ENCODE assay signal across 8 mouse cellular contexts in the genomic region with DNA sequence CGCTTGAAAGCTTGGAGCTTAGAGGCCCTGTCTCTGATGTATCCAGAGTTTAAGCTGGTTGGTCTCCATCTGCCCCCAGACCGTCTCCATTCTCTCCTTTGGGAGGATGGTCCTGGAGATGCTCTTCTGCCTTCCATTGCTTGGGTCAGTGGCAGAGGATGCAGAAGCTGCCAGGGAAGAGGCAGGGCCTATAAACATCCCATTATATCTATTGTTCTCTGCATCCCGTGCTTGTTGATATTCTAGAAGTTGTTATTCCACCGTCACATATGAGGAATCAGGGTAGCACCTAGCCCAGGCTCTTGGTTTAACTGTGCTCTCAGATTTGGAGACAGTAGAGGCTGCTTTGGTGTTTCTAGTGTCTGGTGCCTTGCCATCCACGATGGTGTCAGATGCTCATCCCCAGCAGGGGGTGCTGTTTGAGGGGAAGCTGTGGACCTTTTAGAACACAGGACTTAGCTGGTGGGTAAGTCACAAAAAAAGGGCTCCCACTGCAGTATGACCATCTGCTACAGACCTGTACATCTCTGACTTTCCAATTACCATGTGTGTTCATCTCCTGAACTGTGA. TPM values are rescaled to one million over a fixed set of nuclear protein-coding genes. Genes with fewer than 3 reads are reported as not detected.
DNase-seq lines count a peak whose midpoint lies in the region; ATAC-seq lines count a peak whose summit lies in the region.
"Had no signal": no experiment of that assay in that cellular context is flagged by ENCODE, and none has a peak within 500 bp of the region (broad histone marks: within the 10 kb centered on the region; RNA-seq: fewer than 3 reads in every experiment).

No protein-coding gene starts in this region.

- H3K9ac ChIP-seq in liver, embryonic 12.5 days, result no peak overlapping the region
- no peak overlapping the region for H3K9ac ChIP-seq in lung, embryonic 15.5 days
- H3K9ac ChIP-seq: neural tube, embryonic 13.5 days had no signal

- DNase-seq in liver, result peak; percentile 23
- DNase-seq in testis, postnatal 10 days (ENCODE audit: low spot score), result peak; percentile 55
- DNase-seq in cerebellum, postnatal 36 days, result no peak

- no peaks in the 10 kb centered on the region for H3K27me3 ChIP-seq in liver, embryonic 12.5 days (replicated peaks)
- H3K27me3 ChIP-seq in lung, embryonic 15.5 days, result no peaks in the 10 kb centered on the region
- H3K27me3 ChIP-seq: neural tube, embryonic 13.5 days had no signal

- H3K4me1 ChIP-seq in liver, embryonic 12.5 days, result no peaks in the 10 kb centered on the region; the same call in 1 of the 2 replicates
- peaks cover 13% of the 10 kb centered on the region for H3K4me1 ChIP-seq in lung, embryonic 15.5 days

- H3K4me2 ChIP-seq in liver, embryonic 12.5 days, result no peak overlapping the region
- no peak overlapping the region for H3K4me2 ChIP-seq in lung, embryonic 15.5 days
- H3K4me2 ChIP-seq: neural tube, embryonic 13.5 days had no signal

- WGBS in liver, embryonic 12.5 days (ENCODE audit: insufficient replicate concordance), result 54% methylated on average over 5 of the region's 5 CpGs
- 73% methylated on average over 5 of the region's 5 CpGs for WGBS in lung, embryonic 15.5 days

- no peak for ATAC-seq in liver, embryonic 12.5 days
- peak; percentile 34; the same call in 1 of the 2 replicates for ATAC-seq in common myeloid progenitor, adult 5-6 weeks (replicated peaks; ENCODE audit: low read depth, poor library complexity, severe bottlenecking)
- no peak; the same call in 1 of the 2 replicates for ATAC-seq in lung, embryonic 15.5 days (ENCODE audit: borderline replicate concordance, extremely low read depth, low FRiP score, low TSS enrichment)
- no peak for ATAC-seq in activated CD4-positive, CD25-positive, alpha-beta regulatory T cell, adult 4 months

- H3K9me3 ChIP-seq in liver, embryonic 12.5 days (replicated peaks), result no peaks in the 10 kb centered on the region
- H3K9me3 ChIP-seq in lung, embryonic 15.5 days, result no peaks in the 10 kb centered on the region
- H3K9me3 ChIP-seq: neural tube, embryonic 13.5 days had no signal

- H3K27ac ChIP-seq in liver, embryonic 12.5 days, result no peak overlapping the region
- H3K27ac ChIP-seq in lung, embryonic 15.5 days, result peak overlapping the region; percentile 32; the same call in 1 of the 2 replicates
- H3K27ac ChIP-seq: neural tube, embryonic 13.5 days had no signal

- H3K4me3 ChIP-seq in liver, embryonic 12.5 days, result no peak overlapping the region
- no peak overlapping the region for H3K4me3 ChIP-seq in lung, embryonic 15.5 days
- H3K4me3 ChIP-seq: neural tube, embryonic 13.5 days had no signal

- H3K36me3 ChIP-seq in liver, embryonic 12.5 days, result no peaks in the 10 kb centered on the region
- no peaks in the 10 kb centered on the region for H3K36me3 ChIP-seq in lung, embryonic 15.5 days
- H3K36me3 ChIP-seq: neural tube, embryonic 13.5 days had no signal

RNA-seq across cellular contexts. Expression of a gene that starts 26.9 kb away (rescaled TPM):
- polyA plus RNA-seq in liver, embryonic 12.5 days (2016; fragmentation: Nextera tagmentation; extraction: Ambion mirVana), result 1.1 and 1.2 TPM in 2 replicates
- total RNA-seq in common myeloid progenitor, adult 5-6 weeks (2017), result 2.7 and 4.8 TPM in 2 replicates
- 4.8 and 6.1 TPM in 2 replicates for polyA plus RNA-seq in lung, embryonic 15.5 days (2015; fragmentation: Nextera tagmentation; extraction: Ambion mirVana)
- polyA plus RNA-seq in activated CD4-positive, CD25-positive, alpha-beta regulatory T cell, adult 4 months (2017; shearing (Covaris generic)), result under 1 TPM in 1 of 2 experiments, not detected in 1; 0.24 TPM

Comparison
In these comparisons a context has a peak if more than half of its experiments do, and no peak if none do; other contexts are left out.
1. DNase-seq: peak in liver (single experiment) and testis, postnatal 10 days (single experiment); none in cerebellum, postnatal 36 days (0 of 2).